Mouse (Mus musculus): ENCODE data around the gene Cttn. TPM values are rescaled to one million over a fixed set of nuclear protein-coding genes. Genes with fewer than 3 reads are reported as not detected.

The Cttn gene
- polyA plus RNA-seq, 2 experiments: 31.0 to 31.5 TPM

DNA sequence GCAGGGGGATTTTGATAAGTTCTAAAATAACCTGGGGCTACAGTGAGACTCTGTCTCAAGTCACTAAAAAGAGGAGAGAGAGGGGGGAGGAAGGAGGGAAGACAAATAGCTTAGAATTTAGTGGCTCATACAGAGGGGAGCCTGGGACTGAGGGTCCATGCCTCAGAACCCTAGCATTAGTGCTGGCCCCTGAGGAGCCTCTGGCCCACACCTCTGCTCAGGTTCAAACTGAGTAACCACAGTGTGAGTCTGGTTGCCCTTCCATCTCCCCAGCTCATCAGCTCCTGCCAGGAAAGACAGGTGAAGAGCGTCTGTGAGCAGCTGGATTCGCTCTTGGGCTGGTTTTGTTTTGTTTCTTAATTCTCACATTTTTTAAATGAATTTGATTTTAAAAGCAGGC lies 53.6 kb downstream of the Cttn start:
- Histone ChIP-seq H3K27ac (no peak overlapping the region), H3K4me1 (replicated peaks; ENCODE audit: control insufficient read depth in 2 of 2, insufficient read depth in 2 of 2, low read length in 1 of 2) (no peaks in the 10 kb centered on the region), H3K36me3 (replicated peaks; ENCODE audit: control insufficient read depth, insufficient read depth, low read depth) (no peaks in the 10 kb centered on the region), H3K27me3 (ENCODE audit: control insufficient read depth, insufficient read depth, low read length) (no peaks in the 10 kb centered on the region), H3K4me3 (ENCODE audit: insufficient read depth in 1 of 2, low read depth in 2 of 2, low read length in 2 of 2) (no peak overlapping the region), H3K9ac (replicated peaks) (no peak overlapping the region), H3K9me3 (ENCODE audit: control insufficient read depth, low read length) (no peaks in the 10 kb centered on the region), H3K4me2 (ENCODE audit: low read depth) (no peak overlapping the region)
- ATAC-seq (ENCODE audit: insufficient read depth) (no peak), DNase-seq (ENCODE audit: low read depth in 3 of 3, low spot score in 3 of 3) (no peak)
- TF ChIP-seq EP300 (IDR thresholded peaks at IDR 0.05; ENCODE audit: low read depth) (no peak), CTCF (IDR thresholded peaks at IDR 0.05; ENCODE audit: low read depth) (no peak)
- WGBS (ENCODE audit: insufficient replicate concordance): 56% methylated on average over 2 of the region's 2 CpGs

DNA sequence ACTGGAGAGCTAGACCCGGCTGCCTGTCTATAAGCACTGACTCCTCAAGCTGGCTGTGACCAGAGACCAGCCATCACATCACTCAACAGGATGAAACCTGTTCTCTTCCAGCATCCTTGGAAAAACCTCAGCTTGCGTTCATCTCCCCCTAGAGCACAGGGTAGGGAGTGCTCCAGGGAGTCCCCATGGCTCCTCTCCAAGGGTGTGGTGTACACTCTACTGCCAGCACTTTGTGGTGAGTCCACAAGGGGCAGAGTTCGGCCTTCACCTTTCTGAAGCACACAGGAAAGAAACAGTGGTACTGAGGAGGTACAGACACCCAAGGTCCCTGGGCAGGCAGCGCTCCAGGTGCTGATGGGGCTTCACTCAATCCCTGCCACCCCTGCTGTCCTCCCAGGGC lies 55.0 kb downstream of the Cttn start:
- no peak overlapping the region for H3K9ac ChIP-seq (replicated peaks)
- no peaks in the 10 kb centered on the region for H3K9me3 ChIP-seq (ENCODE audit: control insufficient read depth, low read length)
- H3K4me3 ChIP-seq (ENCODE audit: insufficient read depth in 1 of 2, low read depth in 2 of 2, low read length in 2 of 2): no peak overlapping the region
- DNase-seq (ENCODE audit: low read depth in 3 of 3, low spot score in 3 of 3) (no peak), ATAC-seq (ENCODE audit: insufficient read depth) (no peak)
- H3K27me3 ChIP-seq (ENCODE audit: control insufficient read depth, insufficient read depth, low read length): no peaks in the 10 kb centered on the region
- no peak overlapping the region for H3K27ac ChIP-seq
- H3K4me1 ChIP-seq (replicated peaks; ENCODE audit: control insufficient read depth in 2 of 2, insufficient read depth in 2 of 2, low read length in 1 of 2): no peaks in the 10 kb centered on the region
- TF ChIP-seq EP300 (IDR thresholded peaks at IDR 0.05; ENCODE audit: low read depth) (no peak), CTCF (IDR thresholded peaks at IDR 0.05; ENCODE audit: low read depth) (peak; percentile 31)
- H3K36me3 ChIP-seq (replicated peaks; ENCODE audit: control insufficient read depth, insufficient read depth, low read depth): no peaks in the 10 kb centered on the region
- no peak overlapping the region for H3K4me2 ChIP-seq (ENCODE audit: low read depth)
- 60% methylated on average over 4 of the region's 4 CpGs for WGBS (ENCODE audit: insufficient replicate concordance)

DNA sequence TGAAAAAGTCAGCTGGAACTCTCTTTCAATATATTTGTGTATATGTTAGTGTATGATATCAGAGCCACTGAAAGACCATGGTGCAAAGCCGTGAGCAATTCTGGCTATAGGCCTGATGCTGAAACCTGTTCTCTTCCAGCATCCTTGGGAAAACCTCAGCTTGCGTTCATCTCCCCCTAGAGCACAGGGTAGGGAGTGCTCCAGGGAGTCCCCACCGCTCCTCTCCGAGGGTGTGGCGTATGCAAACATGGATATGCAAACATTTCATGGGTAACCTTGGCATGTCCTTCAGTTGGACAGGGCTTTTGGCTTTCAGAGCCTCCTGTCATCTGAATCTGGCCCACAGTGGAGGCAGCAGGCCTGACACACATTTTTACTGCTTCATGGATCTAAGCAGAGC lies 56.2 kb downstream of the Cttn start:
- Histone ChIP-seq H3K4me2 (ENCODE audit: low read depth) (no peak overlapping the region), H3K9me3 (ENCODE audit: control insufficient read depth, low read length) (no peaks in the 10 kb centered on the region), H3K4me3 (ENCODE audit: insufficient read depth in 1 of 2, low read depth in 2 of 2, low read length in 2 of 2) (no peak overlapping the region), H3K36me3 (replicated peaks; ENCODE audit: control insufficient read depth, insufficient read depth, low read depth) (no peaks in the 10 kb centered on the region), H3K27me3 (ENCODE audit: control insufficient read depth, insufficient read depth, low read length) (no peaks in the 10 kb centered on the region), H3K4me1 (replicated peaks; ENCODE audit: control insufficient read depth in 2 of 2, insufficient read depth in 2 of 2, low read length in 1 of 2) (no peaks in the 10 kb centered on the region), H3K9ac (replicated peaks) (no peak overlapping the region), H3K27ac (no peak overlapping the region)
- ATAC-seq (ENCODE audit: insufficient read depth) (no peak), DNase-seq (ENCODE audit: low read depth in 3 of 3, low spot score in 3 of 3) (no peak)
- TF ChIP-seq EP300 (IDR thresholded peaks at IDR 0.05; ENCODE audit: low read depth): no peak
- 0 out of 2 replicates have a peak, but pooled peaks have one; percentile 17 for TF ChIP-seq CTCF (IDR thresholded peaks at IDR 0.05; ENCODE audit: low read depth)
- 54% methylated on average over 5 of the region's 5 CpGs for WGBS (ENCODE audit: insufficient replicate concordance)

DNA sequence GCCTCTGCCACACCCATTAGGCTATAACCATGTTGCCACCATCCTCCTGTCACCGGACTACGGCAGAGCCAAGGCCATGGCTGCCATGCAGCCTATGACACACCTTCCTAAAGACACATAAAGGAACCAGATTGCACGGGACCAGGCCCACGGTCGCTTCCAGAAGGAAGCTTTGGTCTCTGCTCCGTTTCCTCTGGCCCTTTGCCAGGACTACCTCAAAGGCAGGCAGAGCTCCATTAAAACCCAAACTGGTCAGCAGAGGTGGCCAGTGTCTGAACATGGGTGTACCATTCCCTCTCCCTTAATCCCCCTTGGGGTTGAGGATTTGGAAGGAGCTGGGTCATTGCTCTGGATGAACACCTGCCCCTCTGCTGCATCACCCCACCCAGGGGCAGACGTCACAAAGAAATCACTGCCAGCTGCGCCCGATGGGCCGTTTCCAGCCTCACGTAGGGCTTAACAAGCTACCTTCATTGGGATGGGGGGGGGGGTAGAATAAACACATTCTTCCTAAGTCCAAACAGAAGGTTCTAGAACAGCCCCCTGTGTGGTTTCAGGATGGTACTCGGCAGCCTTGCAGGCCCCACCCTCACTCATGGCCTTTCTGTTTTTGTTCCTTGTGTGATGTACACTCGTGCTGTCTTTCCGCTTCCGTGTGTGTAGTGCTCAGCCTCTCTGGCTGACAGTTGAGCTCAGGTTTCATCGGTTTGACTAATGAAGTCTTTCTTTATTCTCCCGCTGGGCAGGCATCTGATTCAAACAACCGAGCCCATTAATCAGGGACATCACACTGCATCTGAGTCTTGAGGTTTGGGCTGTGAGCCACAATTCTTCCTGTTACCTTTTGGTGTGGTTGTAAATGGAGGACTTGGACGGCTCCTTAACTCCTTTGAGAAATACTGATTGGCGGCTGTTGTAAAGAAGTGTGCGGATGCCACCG lies 58.6 kb downstream of the Cttn start:
- TF ChIP-seq CTCF (IDR thresholded peaks at IDR 0.05; ENCODE audit: low read depth) (no peak), EP300 (IDR thresholded peaks at IDR 0.05; ENCODE audit: low read depth) (no peak)
- DNase-seq (ENCODE audit: low read depth in 3 of 3, low spot score in 3 of 3) (no peak), ATAC-seq (ENCODE audit: insufficient read depth) (no peak)
- Histone ChIP-seq H3K9ac (replicated peaks) (no peak overlapping the region), H3K4me1 (replicated peaks; ENCODE audit: control insufficient read depth in 2 of 2, insufficient read depth in 2 of 2, low read length in 1 of 2) (no peaks in the 10 kb centered on the region), H3K27ac (no peak overlapping the region), H3K27me3 (ENCODE audit: control insufficient read depth, insufficient read depth, low read length) (no peaks in the 10 kb centered on the region), H3K4me2 (ENCODE audit: low read depth) (no peak overlapping the region), H3K4me3 (ENCODE audit: insufficient read depth in 1 of 2, low read depth in 2 of 2, low read length in 2 of 2) (no peak overlapping the region), H3K9me3 (ENCODE audit: control insufficient read depth, low read length) (no peaks in the 10 kb centered on the region), H3K36me3 (replicated peaks; ENCODE audit: control insufficient read depth, insufficient read depth, low read depth) (no peaks in the 10 kb centered on the region)
- 66% methylated on average over 22 of the region's 22 CpGs for WGBS (ENCODE audit: insufficient replicate concordance)

DNA sequence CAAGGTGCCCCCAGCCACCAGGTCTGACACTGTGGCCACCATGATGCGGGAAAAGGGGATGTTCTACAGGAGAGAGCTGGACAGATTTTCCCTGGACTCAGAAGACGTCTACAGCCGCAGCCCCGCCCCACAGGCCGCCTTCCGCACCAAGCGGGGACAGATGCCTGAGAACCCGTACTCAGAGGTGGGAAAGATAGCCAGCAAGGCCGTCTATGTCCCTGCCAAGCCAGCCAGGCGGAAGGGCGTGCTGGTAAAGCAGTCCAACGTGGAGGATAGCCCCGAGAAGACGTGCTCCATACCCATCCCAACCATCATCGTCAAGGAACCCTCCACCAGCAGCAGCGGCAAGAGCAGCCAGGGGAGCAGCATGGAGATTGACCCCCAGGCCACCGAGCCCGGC lies 61.1 kb downstream of the Cttn start:
- TF ChIP-seq EP300 (IDR thresholded peaks at IDR 0.05; ENCODE audit: low read depth) (no peak), CTCF (IDR thresholded peaks at IDR 0.05; ENCODE audit: low read depth) (no peak)
- no peak overlapping the region for H3K27ac ChIP-seq
- H3K27me3 ChIP-seq (ENCODE audit: control insufficient read depth, insufficient read depth, low read length): no peaks in the 10 kb centered on the region
- no peak overlapping the region for H3K4me3 ChIP-seq (ENCODE audit: insufficient read depth in 1 of 2, low read depth in 2 of 2, low read length in 2 of 2)
- ATAC-seq (ENCODE audit: insufficient read depth) (no peak), DNase-seq (ENCODE audit: low read depth in 3 of 3, low spot score in 3 of 3) (no peak)
- H3K4me2 ChIP-seq (ENCODE audit: low read depth): no peak overlapping the region
- WGBS (ENCODE audit: insufficient replicate concordance): 64% methylated on average over 18 of the region's 18 CpGs
- H3K9ac ChIP-seq (replicated peaks): no peak overlapping the region
- H3K36me3 ChIP-seq (replicated peaks; ENCODE audit: control insufficient read depth, insufficient read depth, low read depth): no peaks in the 10 kb centered on the region
- no peaks in the 10 kb centered on the region for H3K9me3 ChIP-seq (ENCODE audit: control insufficient read depth, low read length)
- no peaks in the 10 kb centered on the region for H3K4me1 ChIP-seq (replicated peaks; ENCODE audit: control insufficient read depth in 2 of 2, insufficient read depth in 2 of 2, low read length in 1 of 2)

Data from liver, embryonic 14.5 days (tissue).